Mouse (Mus musculus) limb, embryonic 13.5 days (tissue): Measurements from ENCODE around the gene Rho. TPM values are rescaled to one million over a fixed set of nuclear protein-coding genes. Genes with fewer than 3 reads are reported as not detected.

Experiments
- ATAC-seq: fragments of 200-750 bp; cut with Nextera tagmentation; 2 replicates; pipeline ENCODE4 v1.8.0; 2017; ENCODE audit warnings: low read depth, moderate number of reproducible peaks, moderate TSS enrichment; ENCODE audit not compliant: low FRiP score
- H3K27ac ChIP-seq: fragments of 300-500 bp; sonication (generic); 2 replicates; pipeline ENCODE4 v1.5.1; 2015; ENCODE audit warnings: inconsistent platforms, mild to moderate bottlenecking, moderate library complexity
- H3K27me3 ChIP-seq: fragments of 300-500 bp; sonication (generic); 2 replicates; pipeline ENCODE4 v1.6.1; 2015; ENCODE audit warnings: mild to moderate bottlenecking, inconsistent platforms
- H3K36me3 ChIP-seq: fragments of 300-500 bp; sonication (generic); 2 replicates; pipeline ENCODE4 v1.6.1; 2015; ENCODE audit warnings: inconsistent platforms, mild to moderate bottlenecking, moderate library complexity
- H3K4me1 ChIP-seq: fragments of 300-500 bp; sonication (generic); 2 replicates; pipeline ENCODE4 v1.6.1; 2015; ENCODE audit warnings: inconsistent platforms
- H3K4me2 ChIP-seq: fragments of 300-500 bp; sonication (generic); replicated peaks from 2 replicates; pipeline ENCODE4 v1.6.1; 2015; ENCODE audit warnings: inconsistent platforms, mild to moderate bottlenecking, moderate library complexity
- H3K4me3 ChIP-seq: fragments of 300-500 bp; sonication (generic); 2 replicates; pipeline ENCODE4 v1.5.1; 2015; ENCODE audit warnings: moderate library complexity, mild to moderate bottlenecking, inconsistent platforms
- H3K9ac ChIP-seq: fragments of 300-500 bp; sonication (generic); 2 replicates; pipeline ENCODE4 v1.6.1; 2015; ENCODE audit warnings: mild to moderate bottlenecking, inconsistent platforms
- H3K9me3 ChIP-seq: fragments of 300-500 bp; sonication (generic); 2 replicates; pipeline ENCODE4 v1.6.1; 2016; ENCODE audit warnings: inconsistent platforms
- WGBS: fragments of 180-500 bp; shearing (Covaris S2); methylation state at CpG from one replicate; pipeline ENCODE4 v1.1.7; 2015; 5-methylcytosine and 5-hydroxymethylcytosine counted together
- polyA plus RNA-seq: library from polyadenylated mRNA; unstranded; fragments of >200 nt; fragmentation: Nextera tagmentation; extraction: Ambion mirVana; gene quantifications from 2 replicates; pipeline ENCODE4 v1.2.1, GENCODE M21; 2015

Rho gene
- polyA plus RNA-seq, 1 experiment from 2014 or later: 0.20 TPM

GRCm38 (mm10) chr6:115901489-115901931 lies 30.0 kb upstream of the Rho start:
- no peaks in the 10 kb centered on the region for H3K9me3 ChIP-seq
- H3K9ac ChIP-seq: no peak overlapping the region
- H3K4me3 ChIP-seq: no peak overlapping the region
- H3K36me3 ChIP-seq: peaks cover 52% of the 10 kb centered on the region
- no peak for ATAC-seq
- peaks cover 19% of the 10 kb centered on the region for H3K4me1 ChIP-seq
- WGBS: 75% methylated on average over 8 of the region's 8 CpGs
- H3K27ac ChIP-seq: no peak overlapping the region
- H3K27me3 ChIP-seq: no peaks in the 10 kb centered on the region
- no peak overlapping the region for H3K4me2 ChIP-seq

- no peaks in the 10 kb centered on the region for H3K27me3 ChIP-seq
- 92% methylated on average over 3 of the region's 3 CpGs for WGBS
- H3K36me3 ChIP-seq: peaks cover 57% of the 10 kb centered on the region
- no peak overlapping the region for H3K27ac ChIP-seq
- no peak overlapping the region for H3K9ac ChIP-seq
- H3K4me3 ChIP-seq: no peak overlapping the region
- peaks cover 12% of the 10 kb centered on the region for H3K4me1 ChIP-seq
- H3K9me3 ChIP-seq: no peaks in the 10 kb centered on the region
- ATAC-seq: no peak
- H3K4me2 ChIP-seq: no peak overlapping the region
Observed at GRCm38 (mm10) chr6:115902545-115902944, 29.0 kb upstream of the Rho start.

DNA sequence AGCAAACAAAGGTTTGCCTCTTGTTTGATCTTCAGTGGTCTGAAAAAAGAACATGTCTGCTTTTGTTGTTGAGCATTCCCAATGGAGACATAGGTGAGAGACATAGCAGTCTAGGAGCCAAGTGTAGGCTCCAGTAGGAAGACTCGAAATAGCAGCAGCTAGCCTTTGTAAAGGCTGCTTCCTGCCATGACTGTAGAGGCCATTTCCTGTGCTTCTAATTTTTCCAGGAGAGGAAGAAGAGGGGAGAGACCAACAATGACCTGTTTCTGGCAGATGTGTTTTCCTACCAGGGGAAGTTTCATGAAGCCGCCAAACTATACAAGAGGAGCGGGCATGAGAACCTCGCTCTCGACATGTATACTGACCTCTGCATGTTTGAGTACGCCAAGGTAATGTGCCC lies 26.0 kb upstream of the Rho start:
- Histone ChIP-seq H3K9me3 (no peaks in the 10 kb centered on the region), H3K27ac (no peak overlapping the region), H3K4me1 (peaks cover 7% of the 10 kb centered on the region; the same call in 1 of the 2 replicates), H3K27me3 (no peaks in the 10 kb centered on the region), H3K36me3 (peaks cover 52% of the 10 kb centered on the region), H3K4me2 (no peak overlapping the region), H3K4me3 (no peak overlapping the region), H3K9ac (no peak overlapping the region)
- ATAC-seq: no peak
- WGBS: 92% methylated on average over 6 of the region's 6 CpGs

GRCm38 (mm10) chr6:115906455-115906854 lies 25.1 kb upstream of the Rho start:
- Histone ChIP-seq H3K4me2 (no peak overlapping the region), H3K4me3 (no peak overlapping the region), H3K9me3 (no peaks in the 10 kb centered on the region), H3K4me1 (peaks cover 3% of the 10 kb centered on the region; the same call in 1 of the 2 replicates), H3K9ac (no peak overlapping the region), H3K36me3 (peaks cover 56% of the 10 kb centered on the region), H3K27me3 (no peaks in the 10 kb centered on the region), H3K27ac (no peak overlapping the region)
- 77% methylated on average over 1 of the region's 1 CpGs for WGBS
- no peak for ATAC-seq

DNA sequence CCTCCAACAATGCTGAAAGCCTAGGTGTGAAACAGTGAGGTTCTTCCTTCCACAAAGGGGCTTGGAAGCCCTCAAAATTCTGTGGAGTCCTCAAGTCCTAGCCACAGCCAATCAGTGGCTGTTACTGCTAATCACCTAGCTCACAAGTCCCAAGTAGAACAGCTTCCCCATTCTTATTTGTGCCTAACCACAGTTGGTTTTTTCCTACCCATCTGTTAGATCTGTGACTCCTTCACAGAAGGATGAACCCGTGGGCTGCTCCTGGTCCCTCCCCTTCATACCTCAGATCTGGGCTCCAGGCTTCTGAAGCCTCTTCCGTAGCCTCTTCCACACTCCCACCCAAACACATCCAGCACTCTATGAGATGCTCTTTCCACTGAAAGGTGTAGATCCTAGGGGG lies 24.7 kb upstream of the Rho start:
- H3K4me2 ChIP-seq: no peak overlapping the region
- H3K27me3 ChIP-seq: no peaks in the 10 kb centered on the region
- H3K36me3 ChIP-seq: peaks cover 55% of the 10 kb centered on the region
- WGBS: 78% methylated on average over 2 of the region's 2 CpGs
- no peak overlapping the region for H3K4me3 ChIP-seq
- no peak overlapping the region for H3K9ac ChIP-seq
- ATAC-seq: no peak
- H3K9me3 ChIP-seq: no peaks in the 10 kb centered on the region
- H3K27ac ChIP-seq: no peak overlapping the region
- H3K4me1 ChIP-seq: no peaks in the 10 kb centered on the region

GRCm38 (mm10) chr6:115908421-115908982 lies 23.0 kb upstream of the Rho start:
- H3K4me3 ChIP-seq: no peak overlapping the region
- H3K9ac ChIP-seq: no peak overlapping the region
- no peak overlapping the region for H3K4me2 ChIP-seq
- peaks cover 41% of the 10 kb centered on the region for H3K36me3 ChIP-seq
- WGBS: 51% methylated on average over 6 of the region's 6 CpGs
- H3K9me3 ChIP-seq: no peaks in the 10 kb centered on the region
- no peak for ATAC-seq
- H3K4me1 ChIP-seq: no peaks in the 10 kb centered on the region
- no peaks in the 10 kb centered on the region for H3K27me3 ChIP-seq
- H3K27ac ChIP-seq: no peak overlapping the region

- H3K27me3 ChIP-seq: no peaks in the 10 kb centered on the region
- no peaks in the 10 kb centered on the region for H3K4me1 ChIP-seq
- no peak overlapping the region for H3K4me2 ChIP-seq
- peaks cover 37% of the 10 kb centered on the region for H3K36me3 ChIP-seq
- H3K9me3 ChIP-seq: no peaks in the 10 kb centered on the region
- no peak overlapping the region for H3K9ac ChIP-seq
- 76% methylated on average over 3 of the region's 3 CpGs for WGBS
- H3K4me3 ChIP-seq: no peak overlapping the region
- H3K27ac ChIP-seq: no peak overlapping the region; the same call in 1 of the 2 replicates
- no peak for ATAC-seq
Observed at GRCm38 (mm10) chr6:115909052-115909451, 22.5 kb upstream of the Rho start.

GRCm38 (mm10) chr6:115909940-115910339 lies 21.6 kb upstream of the Rho start:
- ATAC-seq: no peak
- no peak overlapping the region for H3K27ac ChIP-seq
- WGBS: 67% methylated on average over 8 of the region's 8 CpGs

DNA sequence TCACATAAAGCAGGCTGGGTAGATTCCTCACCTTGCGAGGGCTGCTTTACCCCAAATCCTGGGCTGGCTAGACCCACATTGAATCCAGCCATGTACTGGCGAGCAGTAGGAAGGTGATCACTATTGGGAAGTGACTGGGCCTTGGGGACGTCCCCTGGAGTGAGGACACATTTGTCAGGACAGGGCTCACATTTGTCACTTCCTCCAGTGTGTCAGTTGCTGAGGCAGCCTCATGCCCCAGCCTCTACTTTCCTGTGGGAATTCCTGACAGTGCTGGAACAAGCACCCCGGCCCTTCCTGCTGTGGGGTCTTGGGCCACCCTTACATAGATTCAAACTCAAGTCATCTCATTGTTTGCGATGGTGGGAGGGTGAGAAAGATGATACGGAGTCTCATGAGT lies 19.8 kb upstream of the Rho start:
- peaks cover 35% of the 10 kb centered on the region for H3K36me3 ChIP-seq
- H3K9ac ChIP-seq: no peak overlapping the region
- H3K4me1 ChIP-seq: 0 out of 2 replicates have a peak, but pooled peaks cover 6% of the 10 kb centered on the region
- no peak overlapping the region for H3K4me2 ChIP-seq
- WGBS: 73% methylated on average over 6 of the region's 6 CpGs
- no peak for ATAC-seq
- H3K27ac ChIP-seq: no peak overlapping the region
- no peak overlapping the region for H3K4me3 ChIP-seq
- H3K9me3 ChIP-seq: no peaks in the 10 kb centered on the region
- H3K27me3 ChIP-seq: no peaks in the 10 kb centered on the region

More at GRCm38 (mm10) chr6:115909940-115910339, 21.6 kb upstream of the Rho start:
- no peaks in the 10 kb centered on the region for H3K4me1 ChIP-seq
- no peak overlapping the region for H3K9ac ChIP-seq
- H3K4me2 ChIP-seq: no peak overlapping the region
- peaks cover 39% of the 10 kb centered on the region for H3K36me3 ChIP-seq
- H3K9me3 ChIP-seq: no peaks in the 10 kb centered on the region
- no peak overlapping the region for H3K4me3 ChIP-seq
- H3K27me3 ChIP-seq: no peaks in the 10 kb centered on the region

- Histone ChIP-seq H3K9me3 (no peaks in the 10 kb centered on the region), H3K4me2 (no peak overlapping the region), H3K4me1 (0 out of 2 replicates have a peak, but pooled peaks cover 6% of the 10 kb centered on the region), H3K9ac (no peak overlapping the region), H3K27ac (no peak overlapping the region), H3K36me3 (peaks cover 37% of the 10 kb centered on the region), H3K4me3 (no peak overlapping the region), H3K27me3 (no peaks in the 10 kb centered on the region)
- ATAC-seq: no peak
- WGBS: 84% methylated on average over 10 of the region's 10 CpGs
Observed at GRCm38 (mm10) chr6:115913482-115913881, 18.1 kb upstream of the Rho start.

DNA sequence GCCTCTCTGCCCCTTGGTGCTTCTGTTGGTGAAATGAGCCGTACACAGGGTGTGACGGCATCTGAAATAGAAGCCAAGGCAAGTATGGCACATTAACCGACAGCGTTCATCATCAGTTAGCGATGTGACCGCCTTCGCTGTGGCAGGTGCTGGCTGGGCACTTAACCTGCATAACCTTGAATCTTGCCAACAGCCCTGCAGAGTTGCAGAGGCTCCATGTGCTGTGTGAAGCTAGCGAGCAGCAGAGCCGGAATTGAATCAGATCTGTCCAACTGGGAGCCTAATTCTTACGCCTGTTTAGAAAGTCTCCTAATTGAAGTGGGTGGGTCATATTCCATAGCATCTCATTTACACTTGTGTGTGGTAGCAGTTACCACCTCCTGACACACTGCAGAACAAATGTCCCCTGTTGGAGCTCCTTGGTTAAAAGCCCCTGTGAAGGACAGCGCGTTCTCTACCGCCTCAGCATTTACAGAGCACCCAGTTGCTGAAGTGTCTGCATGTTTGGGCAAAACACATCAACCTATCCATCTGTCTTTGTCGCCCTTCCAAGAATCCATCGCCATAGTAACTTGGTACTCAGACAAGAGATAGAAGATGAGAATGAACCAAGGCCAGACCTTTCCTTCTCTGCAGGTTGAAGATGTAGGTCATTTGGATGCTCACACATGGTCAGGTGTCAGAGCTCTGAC lies 16.9 kb upstream of the Rho start:
- H3K4me1 ChIP-seq: 0 out of 2 replicates have a peak, but pooled peaks cover 6% of the 10 kb centered on the region
- no peak overlapping the region for H3K9ac ChIP-seq
- WGBS: 84% methylated on average over 15 of the region's 15 CpGs
- no peaks in the 10 kb centered on the region for H3K27me3 ChIP-seq
- no peak overlapping the region for H3K27ac ChIP-seq
- H3K4me3 ChIP-seq: no peak overlapping the region
- H3K9me3 ChIP-seq: no peaks in the 10 kb centered on the region
- H3K36me3 ChIP-seq: peaks cover 37% of the 10 kb centered on the region
- ATAC-seq: no peak
- no peak overlapping the region for H3K4me2 ChIP-seq

- Histone ChIP-seq H3K9me3 (no peaks in the 10 kb centered on the region), H3K4me2 (no peak overlapping the region), H3K4me3 (no peak overlapping the region), H3K4me1 (0 out of 2 replicates have a peak, but pooled peaks cover 6% of the 10 kb centered on the region), H3K9ac (no peak overlapping the region), H3K27me3 (no peaks in the 10 kb centered on the region), H3K27ac (0 out of 2 replicates have a peak overlapping the region, but pooled peaks have one; percentile 22), H3K36me3 (peaks cover 35% of the 10 kb centered on the region)
- 50% methylated on average over 17 of the region's 17 CpGs for WGBS
- ATAC-seq: no peak
Observed at GRCm38 (mm10) chr6:115915601-115916445, 15.7 kb upstream of the Rho start.
